Mouse (Mus musculus): ENCODE measurements around the gene Zfp606. TPM values are rescaled to one million over a fixed set of nuclear protein-coding genes. Genes with fewer than 3 reads are reported as not detected.

Gene Zfp606
- 10 to 100 TPM; 12.6 to 13.5 TPM for total RNA-seq (2021)

- DNase-seq, result peak; percentile 80 to 81
These were observed at the start of gene Zfp606 for GRCm38 (mm10) chr7:12478158-12479008. TSS of gene Zfp606 (plus strand) at chr7:12478293.

GRCm38 (mm10) chr7:12479009-12479346 lies 885 bp downstream of the Zfp606 start:
- DNase-seq, result no peak

DNA sequence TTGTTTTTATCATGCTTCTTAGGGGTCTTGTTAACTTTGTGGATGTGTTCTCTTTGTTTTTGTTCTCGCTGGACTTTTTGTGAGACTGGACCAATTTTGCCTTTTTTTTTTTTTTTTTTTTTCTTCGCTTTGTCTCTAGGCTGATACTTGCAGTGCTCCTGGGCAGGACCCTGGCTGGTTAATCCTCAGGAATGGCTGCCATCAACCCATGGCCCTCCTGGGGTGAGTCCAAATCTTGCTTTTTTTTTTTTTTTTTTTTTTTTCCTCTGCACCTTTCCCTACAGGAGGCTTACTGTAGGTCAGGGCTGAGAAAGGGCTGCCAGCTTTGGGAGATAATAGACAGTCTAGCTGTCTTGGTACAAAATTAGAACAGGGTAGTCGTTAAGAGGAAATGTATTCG lies 1.4 kb downstream of the Zfp606 start:
- no peak for DNase-seq

DNA sequence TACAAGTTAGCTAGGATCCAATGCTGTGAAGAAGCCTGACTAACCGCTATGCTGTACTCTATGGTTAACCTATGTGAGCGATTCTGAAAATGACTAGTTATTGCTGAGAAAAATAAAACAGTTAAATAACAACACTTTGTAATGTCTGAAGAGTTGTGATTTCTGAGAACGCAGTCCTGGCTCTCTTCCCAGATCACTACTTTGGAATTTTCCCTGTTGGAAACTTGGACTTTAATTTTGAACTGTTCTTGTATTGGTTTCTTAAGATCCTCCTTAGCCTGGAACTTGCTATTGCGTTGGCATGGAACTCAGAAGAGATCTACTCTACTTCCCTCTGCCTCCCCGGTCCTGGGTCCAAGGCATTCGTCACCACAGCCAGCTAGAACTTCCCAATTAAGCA lies 5.7 kb downstream of the Zfp606 start:
- no peak for DNase-seq

- no peak for DNase-seq
These were observed 7.9 kb downstream of the Zfp606 start for GRCm38 (mm10) chr7:12485956-12486355.

GRCm38 (mm10) chr7:12486691-12487090 lies 8.6 kb downstream of the Zfp606 start:
- DNase-seq, result no peak

DNA sequence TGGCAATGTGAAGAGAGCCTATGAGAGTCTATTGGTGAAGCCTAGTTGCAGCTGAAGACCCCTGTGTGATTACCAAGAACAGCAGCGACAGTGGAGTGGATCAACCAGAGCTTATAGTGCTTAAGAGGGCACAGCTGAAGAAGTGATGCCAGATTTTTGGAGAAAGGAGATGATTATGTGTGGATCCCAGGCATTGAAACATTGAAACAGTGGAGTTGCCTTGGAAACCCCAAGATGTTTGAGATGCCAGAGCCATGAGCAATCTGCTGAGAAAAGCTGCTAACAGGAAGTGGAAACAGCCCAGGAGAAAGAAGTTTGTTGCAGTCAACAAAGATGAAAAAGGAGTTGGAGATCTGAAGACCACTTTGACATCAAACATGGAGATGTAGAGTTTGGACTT lies 32.8 kb downstream of the Zfp606 start:
- no peak for DNase-seq

DNA sequence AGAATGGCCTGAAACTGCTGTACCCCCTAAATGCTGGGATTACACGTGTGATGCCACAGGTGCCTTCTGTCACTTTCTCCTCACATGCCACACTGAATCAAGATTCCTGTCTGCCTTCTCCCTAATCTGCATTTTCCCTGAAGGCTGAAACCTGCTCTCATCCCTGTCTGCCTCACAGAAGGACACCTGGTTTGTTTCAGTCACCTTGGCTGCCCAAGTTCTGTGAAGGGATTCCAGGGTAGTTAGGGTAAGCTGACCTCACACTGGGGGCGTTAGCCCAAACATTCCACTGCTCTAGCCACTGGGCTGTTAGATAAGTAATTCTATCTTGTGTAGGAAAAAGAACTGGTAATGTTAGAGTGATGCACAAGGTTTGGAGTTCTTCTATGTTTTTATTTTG lies 34.1 kb downstream of the Zfp606 start, which contains the start of gene 2900092C05Rik:
Gene 2900092C05Rik, plus strand, starts transcription at position 301 of the 400 bp plus-strand sequence.
- DNase-seq, result no peak

Other genes with a start within 250 kb of the Zfp606 start
- gene Vmn1r81, start 210.0 kb upstream of the Zfp606 start, total RNA-seq (2021), result not detected
- gene Vmn1r82, start 177.9 kb upstream of the Zfp606 start, total RNA-seq (2021), result not detected
- gene Vmn1r83, start 148.8 kb upstream of the Zfp606 start, total RNA-seq (2021), result not detected
- not detected for gene Vmn1r84, start 109.0 kb upstream of the Zfp606 start, total RNA-seq (2021)
- gene Zfp551, start 55.5 kb upstream of the Zfp606 start, total RNA-seq (2021), result 1 to 10 TPM; 8.9 to 9.4 TPM
- not detected for gene 2900092C05Rik, start 34.2 kb downstream of the Zfp606 start, total RNA-seq (2021)
- under 1 TPM; 0.02 to 0.05 TPM for gene Vmn2r53, start 130.5 kb downstream of the Zfp606 start, total RNA-seq (2021)
- gene Vmn2r54, start 162.0 kb downstream of the Zfp606 start, total RNA-seq (2021), result not detected
- gene Vmn2r55, start 206.7 kb downstream of the Zfp606 start, total RNA-seq (2021), result not detected